Mouse (Mus musculus): Measurements from ENCODE around the gene Bcas2. TPM values are rescaled to one million over a fixed set of nuclear protein-coding genes. Genes with fewer than 3 reads are reported as not detected.

Gene Bcas2
- 111 TPM for total RNA-seq (2023)

GRCm38 (mm10) chr3:103171505-103172267 is at the start of gene Bcas2:
Bcas2 (plus strand) TSS chr3:103171655.

Other genes starting within 250 kb of the Bcas2 start
- not detected for gene Sycp1, start 235.6 kb upstream of the Bcas2 start, total RNA-seq (2023)
- not detected for gene Nr1h5, start 207.5 kb upstream of the Bcas2 start, total RNA-seq (2023)
- gene Sike1, start 175.9 kb upstream of the Bcas2 start, total RNA-seq (2023): 104 TPM
- gene Csde1, start 151.2 kb upstream of the Bcas2 start, total RNA-seq (2023): 499 TPM
- gene Nras, start 113.4 kb upstream of the Bcas2 start, total RNA-seq (2023): 112 TPM
- 15.8 TPM for gene Ampd1, start 97.6 kb upstream of the Bcas2 start, total RNA-seq (2023)
- 3.1 TPM for gene Dennd2c, start 69.1 kb upstream of the Bcas2 start, total RNA-seq (2023)
- 76.9 TPM for gene Trim33, start 107.6 kb downstream of the Bcas2 start, total RNA-seq (2023)